Mouse (Mus musculus) lung, postnatal 0 days (tissue): ENCODE measurements around the gene Pnkd.

Source experiments
- CTCF ChIP-seq: IDR thresholded peaks from 2 replicates; pipeline ENCODE4 v1.5.1; 2016; ENCODE audit warnings: antibody characterized with exemption, mild to moderate bottlenecking
- EP300 ChIP-seq: IDR thresholded peaks from 2 replicates; pipeline ENCODE4 v1.6.1; 2016; ENCODE audit warnings: antibody characterized with exemption, mild to moderate bottlenecking, control low read depth

DNA sequence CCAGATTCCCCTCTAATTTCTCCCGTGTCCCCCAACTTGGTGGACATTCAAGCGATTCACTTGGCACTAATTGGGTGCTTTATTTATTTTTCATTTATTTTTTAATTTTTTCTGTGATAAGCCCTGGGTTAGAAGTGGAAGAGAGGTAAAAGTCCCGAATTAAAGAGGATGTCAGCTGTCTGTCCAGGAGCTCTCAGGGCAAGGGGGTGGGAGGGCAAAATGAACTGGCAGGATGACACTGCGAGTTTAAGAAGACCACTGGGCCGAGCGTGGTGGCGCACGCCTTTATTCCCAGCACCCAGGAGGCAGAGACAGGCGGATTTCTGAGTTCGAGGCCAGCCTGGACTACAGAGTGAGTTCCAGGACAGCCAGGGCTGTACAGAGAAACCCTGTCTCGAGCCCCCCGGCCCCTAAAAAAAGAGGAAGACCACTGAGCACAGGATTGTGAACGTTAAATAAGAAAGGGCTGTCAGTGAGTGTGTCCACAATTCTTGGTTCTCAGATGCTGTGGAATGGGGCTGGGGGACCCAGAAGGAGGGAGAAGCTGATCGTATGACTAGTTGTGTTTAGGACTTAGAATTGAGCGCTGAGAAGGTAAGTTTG lies 102.8 kb downstream of the Pnkd start:
- TF ChIP-seq CTCF (no peak), EP300 (no peak)
